In genomic region chr10:41040530-41041085, GRCm38 (mm10) we compare ENCODE assay signal across 15 mouse cellular contexts. TPM values are rescaled to one million over a fixed set of nuclear protein-coding genes. Genes with fewer than 3 reads are reported as not detected.
DNase-seq lines count a peak whose midpoint lies in the region; ATAC-seq lines count a peak whose summit lies in the region.
"Had no signal": no experiment of that assay in that cellular context is flagged by ENCODE, and none has a peak within 500 bp of the region (broad histone marks: within the 10 kb centered on the region; RNA-seq: fewer than 3 reads in every experiment).

No protein-coding gene starts in this region.

- H3K36me3 ChIP-seq in forebrain, embryonic 12.5 days (replicated peaks): no peaks in the 10 kb centered on the region
- H3K36me3 ChIP-seq in forebrain, embryonic 15.5 days: no peaks in the 10 kb centered on the region
- H3K36me3 ChIP-seq in lung, embryonic 16.5 days (ENCODE audit: control insufficient read depth, insufficient read depth, low read length): no peaks in the 10 kb centered on the region
- no peaks in the 10 kb centered on the region for H3K36me3 ChIP-seq in stomach, embryonic 16.5 days (ENCODE audit: control insufficient read depth, insufficient read depth, low read length)
- H3K36me3 ChIP-seq: heart, embryonic 13.5 days; limb, embryonic 13.5 days had no signal

- no peaks in the 10 kb centered on the region for H3K9me3 ChIP-seq in forebrain, embryonic 12.5 days
- no peaks in the 10 kb centered on the region for H3K9me3 ChIP-seq in forebrain, embryonic 15.5 days
- no peaks in the 10 kb centered on the region for H3K9me3 ChIP-seq in lung, embryonic 16.5 days (ENCODE audit: control insufficient read depth, low read length)
- H3K9me3 ChIP-seq in stomach, embryonic 16.5 days (replicated peaks; ENCODE audit: control insufficient read depth, low read length): no peaks in the 10 kb centered on the region
- H3K9me3 ChIP-seq: heart, embryonic 13.5 days; limb, embryonic 13.5 days had no signal

- H3K9ac ChIP-seq in forebrain, embryonic 12.5 days: no peak overlapping the region
- no peak overlapping the region for H3K9ac ChIP-seq in forebrain, embryonic 15.5 days (replicated peaks)
- H3K9ac ChIP-seq in lung, embryonic 16.5 days (ENCODE audit: low read length): no peak overlapping the region
- H3K9ac ChIP-seq in stomach, embryonic 16.5 days (ENCODE audit: low read length): no peak overlapping the region
- H3K9ac ChIP-seq: forebrain, postnatal 0 days; heart, embryonic 13.5 days; limb, embryonic 13.5 days had no signal

- no peaks in the 10 kb centered on the region for H3K27me3 ChIP-seq in forebrain, embryonic 12.5 days
- H3K27me3 ChIP-seq in forebrain, embryonic 15.5 days: no peaks in the 10 kb centered on the region
- H3K27me3 ChIP-seq in lung, embryonic 16.5 days (ENCODE audit: control insufficient read depth, insufficient read depth, low read depth, low read length): no peaks in the 10 kb centered on the region
- no peaks in the 10 kb centered on the region for H3K27me3 ChIP-seq in stomach, embryonic 16.5 days (ENCODE audit: control insufficient read depth, insufficient read depth, low read length)
- H3K27me3 ChIP-seq: heart, embryonic 13.5 days; limb, embryonic 13.5 days had no signal

- no peak for DNase-seq in lung, postnatal 4 days
- DNase-seq in liver: peak; percentile 31
- DNase-seq: adrenal gland, adult 2 months; forebrain, postnatal 0 days; kidney, adult 11 months; right cerebral cortex, postnatal 4 days had no signal

- H3K4me1 ChIP-seq in forebrain, embryonic 12.5 days: peaks cover 11% of the 10 kb centered on the region
- peaks cover 24% of the 10 kb centered on the region for H3K4me1 ChIP-seq in forebrain, embryonic 15.5 days
- no peaks in the 10 kb centered on the region for H3K4me1 ChIP-seq in lung, embryonic 16.5 days (replicated peaks; ENCODE audit: control insufficient read depth, insufficient read depth, low read length)
- H3K4me1 ChIP-seq in stomach, embryonic 16.5 days (ENCODE audit: control insufficient read depth, insufficient read depth, low read length): no peaks in the 10 kb centered on the region
- H3K4me1 ChIP-seq: heart, embryonic 13.5 days; limb, embryonic 13.5 days had no signal

- H3K27ac ChIP-seq in forebrain, embryonic 12.5 days: no peak overlapping the region
- H3K27ac ChIP-seq in forebrain, embryonic 15.5 days (replicated peaks): no peak overlapping the region
- no peak overlapping the region for H3K27ac ChIP-seq in lung, embryonic 16.5 days (ENCODE audit: low read length)
- H3K27ac ChIP-seq in stomach, embryonic 16.5 days (ENCODE audit: low read length): no peak overlapping the region
- H3K27ac ChIP-seq: heart, embryonic 13.5 days; limb, embryonic 13.5 days had no signal

- no peak overlapping the region for H3K4me2 ChIP-seq in forebrain, embryonic 12.5 days
- no peak overlapping the region for H3K4me2 ChIP-seq in forebrain, embryonic 15.5 days (replicated peaks)
- no peak overlapping the region for H3K4me2 ChIP-seq in lung, embryonic 16.5 days (ENCODE audit: low read depth, low read length)
- H3K4me2 ChIP-seq in stomach, embryonic 16.5 days (ENCODE audit: low read depth, low read length): no peak overlapping the region
- H3K4me2 ChIP-seq: heart, embryonic 13.5 days; limb, embryonic 13.5 days had no signal

- H3K4me3 ChIP-seq in forebrain, embryonic 12.5 days (replicated peaks): no peak overlapping the region
- no peak overlapping the region for H3K4me3 ChIP-seq in forebrain, embryonic 15.5 days
- no peak overlapping the region for H3K4me3 ChIP-seq in lung, embryonic 16.5 days (ENCODE audit: low read length)
- H3K4me3 ChIP-seq in stomach, embryonic 16.5 days (replicated peaks; ENCODE audit: low read length): no peak overlapping the region
- H3K4me3 ChIP-seq: heart, embryonic 13.5 days; limb, embryonic 13.5 days had no signal

- ATAC-seq in forebrain, embryonic 12.5 days (ENCODE audit: low FRiP score): 0 out of 2 replicates have a peak, but pooled peaks have one; percentile 23
- no peak; the same call in 1 of the 2 replicates for ATAC-seq in forebrain, embryonic 15.5 days (replicated peaks)
- ATAC-seq in lung, embryonic 16.5 days (ENCODE audit: low read depth): peak; percentile 64
- ATAC-seq in stomach, embryonic 16.5 days (ENCODE audit: insufficient read depth, low FRiP score): peak; percentile 77
- no peak for ATAC-seq in granulocyte monocyte progenitor cell, adult 5-6 weeks (replicated peaks; ENCODE audit: poor library complexity, severe bottlenecking)
- ATAC-seq in megakaryocyte progenitor cell, adult 5-6 weeks (replicated peaks; ENCODE audit: poor library complexity): no peak

RNA-seq across cellular contexts. Expression of gene Gpr6, which starts 31.5 kb away (rescaled TPM):
- polyA plus RNA-seq in forebrain, embryonic 12.5 days (2016; fragmentation: Nextera tagmentation; extraction: Ambion mirVana): 0.22 and 0.24 TPM in 2 replicates
- polyA plus RNA-seq in forebrain, embryonic 15.5 days (2015; fragmentation: Nextera tagmentation; extraction: Ambion mirVana): 1.5 and 2.4 TPM in 2 replicates
- not detected in 2 replicates for polyA plus RNA-seq in lung, embryonic 16.5 days (2015; fragmentation: Nextera tagmentation; extraction: Ambion mirVana)
- not detected in 2 replicates for polyA plus RNA-seq in stomach, embryonic 16.5 days (2015; fragmentation: Nextera tagmentation; extraction: Ambion mirVana)
- total RNA-seq in granulocyte monocyte progenitor cell, adult 5-6 weeks (2014; fragmentation: Nextera tagmentation): not detected in 2 replicates
- not detected in 2 replicates for total RNA-seq in granulocyte monocyte progenitor cell, adult 5-6 weeks (2017)
- total RNA-seq in megakaryocyte progenitor cell, adult 5-6 weeks (2015): not detected in 2 replicates
- not detected in 2 replicates for total RNA-seq in megakaryocyte progenitor cell, adult 5-6 weeks (2017)
- total RNA-seq: adrenal gland, adult 2 months; megakaryocyte-erythroid progenitor cell, adult 5-6 weeks had no signal
- polyA plus RNA-seq: adrenal gland, adult 2 months; heart, embryonic 13.5 days; limb, embryonic 13.5 days had no signal

Comparison
In these comparisons a context has a peak if more than half of its experiments do, and no peak if none do; other contexts are left out.
1. ATAC-seq: peak in forebrain, embryonic 12.5 days (single experiment), lung, embryonic 16.5 days (single experiment) and stomach, embryonic 16.5 days (single experiment); none in forebrain, embryonic 15.5 days (single experiment), granulocyte monocyte progenitor cell, adult 5-6 weeks (single experiment) and megakaryocyte progenitor cell, adult 5-6 weeks (single experiment).